Mouse (Mus musculus) CD4-positive naive resting alpha-beta T cell, adult 76 days (primary cell): Measurements from ENCODE around the gene Gm8005. TPM values are rescaled to one million over a fixed set of nuclear protein-coding genes. Genes with fewer than 3 reads are reported as not detected.

Experiments
- total RNA-seq: library from RNA; stranded (reverse); gene quantifications from one replicate; pipeline ENCODE4 v1.2.4, GENCODE M21; 2023

Gene Gm8005
- total RNA-seq: not detected

DNA sequence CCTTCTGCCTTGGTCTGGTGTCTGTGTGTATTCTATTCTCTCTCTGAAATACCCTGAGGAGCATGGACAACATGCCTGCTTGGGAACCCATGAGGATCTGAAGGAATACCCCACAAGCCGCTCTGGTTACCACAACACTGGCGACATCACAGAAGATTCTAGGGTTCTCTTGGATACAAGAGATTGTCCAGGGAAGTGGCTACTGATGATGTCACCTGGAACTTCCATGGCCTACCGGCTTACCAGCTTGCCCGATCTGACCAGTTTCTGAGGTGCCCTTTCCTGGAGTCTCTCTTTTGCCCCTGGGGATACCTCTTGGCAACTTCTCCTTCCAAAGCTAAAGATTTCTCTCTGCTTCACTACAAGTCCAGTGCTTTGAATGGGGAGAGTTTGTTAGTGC is at the start of gene Gm8005:
Gene Gm8005, minus strand, starts transcription at position 101 of the 400 bp plus-strand sequence.

DNA sequence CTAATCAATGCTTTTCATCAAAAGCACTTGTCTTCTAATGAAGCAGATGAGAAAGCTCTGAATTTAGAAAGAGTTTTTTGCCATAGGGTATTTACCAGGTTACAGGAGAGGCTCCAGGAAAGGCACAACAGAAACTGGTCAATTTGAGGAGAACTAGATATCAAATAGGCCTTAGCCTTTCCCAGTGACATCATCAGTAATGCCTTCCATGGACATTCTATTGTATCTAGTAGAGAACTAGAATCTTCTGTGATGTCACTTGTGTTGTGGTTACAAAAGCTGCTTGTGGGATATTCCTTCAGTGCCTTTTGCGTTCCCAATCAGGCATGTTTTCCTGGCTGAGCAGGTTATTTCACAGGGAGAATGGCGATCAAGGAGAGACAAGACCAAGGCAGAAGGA is 24.1 kb upstream of the Gm8005 start, which contains the start of gene Gm8011:
Gene Gm8011, plus strand, starts transcription at position 301 of the 400 bp plus-strand sequence.

Other genes starting within 250 kb of the Gm8005 start
- gene Gm3573, start 248.9 kb downstream of the Gm8005 start, total RNA-seq: not detected
- not detected for gene Gm17026, start 179.6 kb downstream of the Gm8005 start, total RNA-seq
- gene Gm9611, start 142.3 kb downstream of the Gm8005 start, total RNA-seq: not detected
- gene Gm7995, start 129.5 kb downstream of the Gm8005 start, total RNA-seq: not detected
- gene Gm8011, start 24.2 kb upstream of the Gm8005 start, total RNA-seq: not detected
- gene Gm8020, start 62.7 kb upstream of the Gm8005 start, total RNA-seq: not detected
- not detected for gene Gm8024, start 84.6 kb upstream of the Gm8005 start, total RNA-seq
- not detected for gene Gm17124, start 160.2 kb upstream of the Gm8005 start, total RNA-seq
- gene Gm3633, start 202.2 kb upstream of the Gm8005 start, total RNA-seq: not detected
- gene Gm10378, start 216.3 kb upstream of the Gm8005 start, total RNA-seq: not detected